Mouse (Mus musculus): ENCODE results near the gene Gabpa. TPM values are rescaled to one million over a fixed set of nuclear protein-coding genes. Genes with fewer than 3 reads are reported as not detected.

Gabpa gene
- polyA plus RNA-seq, 1 experiment from 2014 or later: 39.5 TPM

DNA sequence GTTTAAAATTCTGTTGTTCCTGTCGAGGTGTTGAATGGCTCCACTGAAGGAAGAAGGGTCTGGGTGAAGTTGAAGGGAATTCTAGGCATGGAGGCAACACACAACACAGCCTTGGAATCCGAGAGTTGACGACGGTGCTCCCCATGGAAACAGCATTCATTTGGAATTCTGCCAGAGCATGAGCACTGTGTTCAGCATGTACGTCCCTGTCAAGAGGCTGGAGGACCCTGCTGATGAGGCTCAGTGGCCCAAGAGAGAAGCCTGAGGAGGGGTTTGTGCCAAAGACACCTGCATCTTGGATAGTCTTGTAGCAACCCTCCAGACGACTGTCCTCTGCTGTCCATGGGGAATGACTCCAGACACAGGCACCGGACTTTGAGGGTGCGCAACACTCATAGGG, 41.4 kb downstream of the Gabpa start:
- no peak for DNase-seq (ENCODE audit: low spot score)
- 87% methylated on average over 8 of the region's 8 CpGs for WGBS

DNA sequence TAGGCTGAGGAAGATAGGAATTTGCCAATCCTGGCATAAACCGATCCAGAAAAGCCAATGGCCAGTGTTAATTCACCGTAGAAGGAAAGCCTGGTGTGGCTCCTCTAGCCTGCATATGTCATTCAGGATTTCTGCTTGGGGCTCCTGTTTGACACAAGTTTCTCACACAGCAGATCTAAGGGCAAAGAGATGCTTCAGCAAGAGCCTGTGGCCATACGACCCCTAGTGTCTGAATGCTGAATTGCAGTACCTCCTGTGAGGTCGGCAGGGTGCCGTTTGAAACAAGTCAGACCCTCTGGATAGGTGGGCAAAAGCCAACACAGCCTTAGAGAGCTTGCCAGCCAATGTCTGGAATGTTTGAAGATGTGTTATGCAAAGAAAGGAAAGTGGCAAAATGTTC, 44.4 kb downstream of the Gabpa start:
- H3K4me3 ChIP-seq: no peak overlapping the region
- H3K27ac ChIP-seq: no peak overlapping the region
- WGBS: 25% methylated on average over 5 of the region's 5 CpGs
- no peaks in the 10 kb centered on the region for H3K27me3 ChIP-seq (ENCODE audit: low read depth, poor library complexity, severe bottlenecking)
- H3K9me3 ChIP-seq (replicated peaks): no peaks in the 10 kb centered on the region
- no peaks in the 10 kb centered on the region for H3K36me3 ChIP-seq
- DNase-seq (ENCODE audit: low spot score): peak; percentile 80
- H3K4me1 ChIP-seq: no peaks in the 10 kb centered on the region

More for the DNA sequence above, 41.4 kb downstream of the Gabpa start:
- no peak overlapping the region for H3K4me3 ChIP-seq
- H3K27ac ChIP-seq: no peak overlapping the region
- no peaks in the 10 kb centered on the region for H3K4me1 ChIP-seq
- no peaks in the 10 kb centered on the region for H3K9me3 ChIP-seq (replicated peaks)
- no peaks in the 10 kb centered on the region for H3K36me3 ChIP-seq
- no peaks in the 10 kb centered on the region for H3K27me3 ChIP-seq (ENCODE audit: low read depth, poor library complexity, severe bottlenecking)

- 91% methylated on average over 9 of the region's 9 CpGs for WGBS
- Histone ChIP-seq H3K4me1 (no peaks in the 10 kb centered on the region), H3K36me3 (no peaks in the 10 kb centered on the region), H3K27ac (no peak overlapping the region), H3K9me3 (replicated peaks) (no peaks in the 10 kb centered on the region), H3K4me3 (no peak overlapping the region), H3K27me3 (ENCODE audit: low read depth, poor library complexity, severe bottlenecking) (no peaks in the 10 kb centered on the region)
- no peak for DNase-seq (ENCODE audit: low spot score)
Observed at GRCm38 (mm10) chr16:84881168-84881567, 46.4 kb downstream of the Gabpa start.

GRCm38 (mm10) chr16:84881754-84882321, 47.1 kb downstream of the Gabpa start:
- no peak for DNase-seq (ENCODE audit: low spot score)
- Histone ChIP-seq H3K4me3 (no peak overlapping the region), H3K36me3 (no peaks in the 10 kb centered on the region), H3K27ac (no peak overlapping the region), H3K9me3 (replicated peaks) (no peaks in the 10 kb centered on the region), H3K4me1 (no peaks in the 10 kb centered on the region), H3K27me3 (ENCODE audit: low read depth, poor library complexity, severe bottlenecking) (no peaks in the 10 kb centered on the region)
- WGBS: 86% methylated on average over 8 of the region's 8 CpGs

- no peaks in the 10 kb centered on the region for H3K27me3 ChIP-seq (ENCODE audit: low read depth, poor library complexity, severe bottlenecking)
- no peaks in the 10 kb centered on the region for H3K36me3 ChIP-seq
- no peaks in the 10 kb centered on the region for H3K9me3 ChIP-seq (replicated peaks)
- no peak overlapping the region for H3K27ac ChIP-seq
- H3K4me3 ChIP-seq: no peak overlapping the region
- H3K4me1 ChIP-seq: no peaks in the 10 kb centered on the region
- WGBS: 84% methylated on average over 8 of the region's 8 CpGs
- DNase-seq (ENCODE audit: low spot score): no peak
Observed at GRCm38 (mm10) chr16:84884572-84884971, 49.8 kb downstream of the Gabpa start.

DNA sequence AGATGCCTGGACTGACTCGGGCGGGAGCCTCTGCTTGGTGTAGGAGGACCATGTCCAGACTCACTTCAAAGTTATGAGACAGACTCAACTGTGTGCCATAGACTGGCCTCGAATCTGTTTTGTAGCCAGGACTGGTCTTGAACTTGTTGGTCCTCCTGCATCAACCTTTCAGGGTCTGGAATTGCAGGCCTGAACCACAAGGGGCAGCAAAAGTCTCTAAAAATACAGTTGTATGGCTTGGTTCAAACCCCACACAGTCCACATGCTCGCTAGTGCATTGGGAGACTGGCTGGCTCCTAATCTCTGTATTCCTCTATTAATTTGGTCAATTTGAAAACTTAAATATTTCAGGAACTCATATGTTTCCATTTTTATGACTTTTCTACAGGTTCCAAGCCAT, 68.3 kb downstream of the Gabpa start:
- H3K27ac ChIP-seq: no peak overlapping the region
- WGBS: 87% methylated on average over 4 of the region's 4 CpGs
- H3K9me3 ChIP-seq (replicated peaks): no peaks in the 10 kb centered on the region
- H3K4me1 ChIP-seq: no peaks in the 10 kb centered on the region
- H3K4me3 ChIP-seq: no peak overlapping the region
- H3K27me3 ChIP-seq (ENCODE audit: low read depth, poor library complexity, severe bottlenecking): no peaks in the 10 kb centered on the region
- no peak for DNase-seq (ENCODE audit: low spot score)
- H3K36me3 ChIP-seq: no peaks in the 10 kb centered on the region

DNA sequence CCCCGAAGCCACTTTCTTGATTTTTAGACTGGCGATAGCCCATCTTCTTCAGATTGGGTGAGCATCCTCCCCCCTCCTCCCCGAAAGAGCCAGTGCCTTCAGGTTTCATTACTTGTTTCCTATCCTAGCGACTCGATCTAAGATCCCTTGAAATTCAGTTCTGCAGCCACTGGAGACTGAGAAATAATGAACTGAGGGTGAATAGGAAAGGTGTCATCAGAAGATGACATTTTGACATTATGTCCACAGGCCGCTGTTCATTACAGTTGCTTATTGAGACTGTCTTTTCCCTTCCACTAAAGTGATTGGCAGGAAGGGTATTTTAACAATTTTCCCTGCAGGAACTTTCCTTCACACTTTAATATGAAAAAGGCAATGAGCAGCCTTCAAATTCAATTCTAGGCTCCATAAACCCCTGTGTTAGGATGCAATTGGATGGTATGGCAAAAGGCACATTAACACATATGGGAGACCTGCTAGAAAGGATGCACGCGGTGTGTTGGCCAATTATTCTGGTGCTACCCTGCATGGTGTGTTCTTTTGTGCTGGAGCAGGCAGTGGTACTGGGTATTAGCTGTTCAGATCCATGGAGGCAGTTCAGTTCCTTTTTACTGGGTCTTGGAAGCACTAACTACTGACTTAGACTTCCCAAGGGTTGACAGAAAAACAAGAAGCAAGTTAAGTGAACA, 76.9 kb downstream of the Gabpa start:
- H3K9me3 ChIP-seq (replicated peaks): no peaks in the 10 kb centered on the region
- H3K27ac ChIP-seq: no peak overlapping the region
- no peak overlapping the region for H3K4me3 ChIP-seq
- no peaks in the 10 kb centered on the region for H3K27me3 ChIP-seq (ENCODE audit: low read depth, poor library complexity, severe bottlenecking)
- no peaks in the 10 kb centered on the region for H3K4me1 ChIP-seq
- no peaks in the 10 kb centered on the region for H3K36me3 ChIP-seq
- 95% methylated on average over 8 of the region's 8 CpGs for WGBS
- no peak for DNase-seq (ENCODE audit: low spot score)

Other genes starting within 250 kb of the Gabpa start
- gene Mrpl39, start 99.2 kb upstream of the Gabpa start, polyA plus RNA-seq (2016; fragmentation: Nextera tagmentation; extraction: Ambion mirVana): 52.5 and 55.3 TPM in 2 replicates
- gene Jam2, start 60.8 kb upstream of the Gabpa start, polyA plus RNA-seq (2016; fragmentation: Nextera tagmentation; extraction: Ambion mirVana): 0.89 and 1.4 TPM in 2 replicates
- gene Atp5j, start 700 bp downstream of the Gabpa start, polyA plus RNA-seq (2016; fragmentation: Nextera tagmentation; extraction: Ambion mirVana): 860 and 883 TPM in 2 replicates

All from limb, embryonic 10.5 days (tissue).